Mouse (Mus musculus) neural tube, embryonic 10.5 days (tissue): ENCODE results near the gene Acp5.
"Not testable (repeated sequence)": the region's sequence is repeated elsewhere in the genome, so short reads cannot be mapped to it uniquely, and the experiment has no call there.

Source experiments
- DNase-seq: peaks from one replicate; pipeline ENCODE4 v3.0.0-alpha.2; 2017; ENCODE audit warnings: low spot score; ENCODE audit errors: extremely low spot score

Acp5 gene

GRCm38 (mm10) chr9:22135644-22136390 lies at the start of gene Acp5:
Gene Acp5, minus strand, starts transcription at chr9:22135711.
- no peak for DNase-seq

- DNase-seq = no peak
These were observed 36.8 kb upstream of the Acp5 start for GRCm38 (mm10) chr9:22172318-22172717.

GRCm38 (mm10) chr9:22169327-22169726 lies 33.8 kb upstream of the Acp5 start:
- DNase-seq = no peak

GRCm38 (mm10) chr9:22167751-22168150 lies 32.2 kb upstream of the Acp5 start:
- no peak for DNase-seq

- no peak for DNase-seq
These were observed 31.2 kb upstream of the Acp5 start for GRCm38 (mm10) chr9:22166686-22167085.

- no peak for DNase-seq
These were observed 30.5 kb upstream of the Acp5 start for GRCm38 (mm10) chr9:22165964-22166363.

- DNase-seq = peak; percentile 63
These were observed 29.5 kb upstream of the Acp5 start for GRCm38 (mm10) chr9:22164711-22165668.

GRCm38 (mm10) chr9:22162912-22163311 lies 27.4 kb upstream of the Acp5 start:
- no peak for DNase-seq

- DNase-seq = no peak
These were observed 26.8 kb upstream of the Acp5 start for GRCm38 (mm10) chr9:22162305-22162704.

GRCm38 (mm10) chr9:22161299-22161698 lies 25.8 kb upstream of the Acp5 start:
- DNase-seq = no peak

- DNase-seq = no peak
These were observed 22.2 kb upstream of the Acp5 start for GRCm38 (mm10) chr9:22157516-22158265.

GRCm38 (mm10) chr9:22156497-22157245 lies 21.2 kb upstream of the Acp5 start, which contains the start of gene Pigyl:
Gene Pigyl, plus strand, starts transcription at chr9:22156846.
- DNase-seq = peak; percentile 99

- peak; percentile 68 for DNase-seq
These were observed 20.1 kb upstream of the Acp5 start for GRCm38 (mm10) chr9:22155614-22156013.

GRCm38 (mm10) chr9:22153810-22154209 lies 18.3 kb upstream of the Acp5 start:
- DNase-seq = no peak

- no peak for DNase-seq
These were observed 15.4 kb upstream of the Acp5 start for GRCm38 (mm10) chr9:22150946-22151345.

GRCm38 (mm10) chr9:22150249-22150693 lies 14.8 kb upstream of the Acp5 start:
- DNase-seq = not testable (repeated sequence)

GRCm38 (mm10) chr9:22149426-22150248 lies 14.1 kb upstream of the Acp5 start:
- no peak for DNase-seq

- no peak for DNase-seq
These were observed 8.9 kb upstream of the Acp5 start for GRCm38 (mm10) chr9:22144304-22144965.
